Mouse (Mus musculus) CD8-positive naive resting alpha-beta T cell, adult 2 months (primary cell): ENCODE measurements at regions not wholly inside any gene's neighbourhood (a gene's known extent, or its start where the extent isn't known, plus 50 kb on each side); places are given as distances from the start of the nearest gene placed in this dataset.
A peak's percentile ranks its signal among the peaks of the same experiment; 100 is the strongest.

ENCODE experiments used
- DNase-seq, 2 experiments: peaks; one replicate each; pipeline ENCODE4 v3.0.0; 2022; ENCODE audit warnings: low read depth in 2 of 2, low spot score in 2 of 2

DNA sequence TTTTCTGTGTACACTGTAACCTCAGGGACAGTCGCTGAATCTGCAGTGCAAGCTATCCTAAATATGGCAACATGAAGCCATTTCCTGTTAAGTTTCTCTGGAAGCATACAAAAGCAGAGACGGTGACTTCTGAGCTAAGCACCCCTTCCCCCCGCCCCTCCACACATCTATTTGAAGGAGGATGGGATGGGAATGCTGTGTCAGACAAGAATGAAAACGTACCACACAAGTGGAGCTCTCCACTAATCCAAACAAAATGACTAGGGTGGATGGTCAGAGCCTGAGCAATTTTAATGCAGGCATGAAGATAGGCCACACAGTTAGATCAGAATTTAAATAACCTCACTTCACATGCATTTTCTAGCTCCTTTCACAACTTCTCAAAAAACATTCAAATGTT, 936.6 kb downstream of the Gsdmc2 start:
- DNase-seq = no peak

DNA sequence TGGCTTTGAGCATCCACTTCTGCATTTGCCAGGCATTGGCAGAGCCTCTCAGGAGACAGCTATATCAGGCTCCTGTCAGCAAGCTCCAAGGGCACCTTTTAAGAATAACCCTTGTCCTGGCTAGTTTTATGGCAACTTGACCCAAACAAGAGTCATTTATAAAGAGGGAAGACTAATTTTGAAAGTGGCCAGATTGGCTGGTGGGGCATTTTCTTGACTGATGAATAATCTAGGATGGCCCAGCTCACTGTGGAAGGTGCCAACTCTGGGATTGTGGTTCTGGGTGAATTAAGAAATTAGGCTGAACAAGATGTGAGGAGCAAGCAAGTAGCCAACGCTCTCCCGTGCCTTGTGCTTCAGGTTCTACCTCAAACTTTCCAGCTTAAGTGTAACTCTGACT, 937.8 kb downstream of the Gsdmc2 start:
- no peak for DNase-seq

DNA sequence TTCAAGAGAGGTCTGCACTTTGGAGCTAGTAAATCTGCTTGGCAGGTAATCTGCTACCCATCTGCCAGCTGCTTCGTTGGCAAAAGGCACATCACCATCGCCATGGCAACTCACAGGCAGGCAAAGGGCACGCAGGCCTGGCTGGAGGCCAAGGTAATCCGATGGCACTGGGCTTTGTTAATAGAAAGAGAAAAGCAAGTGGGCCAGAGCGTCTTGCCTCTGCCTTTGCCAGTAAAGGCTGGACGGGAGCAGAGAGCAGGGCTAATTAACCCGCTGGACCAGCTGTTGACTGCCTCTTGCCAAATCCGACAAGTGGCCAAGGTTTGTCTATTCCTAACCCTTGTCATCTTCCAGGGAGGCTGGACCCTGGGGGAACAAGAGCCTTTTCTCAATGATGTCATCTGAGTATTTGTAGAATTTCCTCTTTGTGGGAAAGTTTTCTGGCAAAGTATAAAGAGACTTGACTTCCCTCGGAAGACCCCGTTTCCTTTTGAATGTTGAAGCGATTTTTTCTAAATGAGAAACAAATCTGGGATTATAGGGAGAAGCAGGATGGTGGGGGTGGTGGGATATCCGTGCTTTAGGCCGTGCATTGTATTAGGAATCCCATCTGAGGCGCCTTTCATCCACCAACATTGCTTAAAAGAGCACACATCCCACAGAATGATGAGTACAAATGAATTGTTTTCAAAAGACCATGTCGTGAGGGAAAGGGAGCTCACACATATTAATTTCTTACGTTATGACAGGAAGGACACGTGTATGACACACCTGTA, 941.7 kb downstream of the Gsdmc2 start:
- DNase-seq = no peak

DNA sequence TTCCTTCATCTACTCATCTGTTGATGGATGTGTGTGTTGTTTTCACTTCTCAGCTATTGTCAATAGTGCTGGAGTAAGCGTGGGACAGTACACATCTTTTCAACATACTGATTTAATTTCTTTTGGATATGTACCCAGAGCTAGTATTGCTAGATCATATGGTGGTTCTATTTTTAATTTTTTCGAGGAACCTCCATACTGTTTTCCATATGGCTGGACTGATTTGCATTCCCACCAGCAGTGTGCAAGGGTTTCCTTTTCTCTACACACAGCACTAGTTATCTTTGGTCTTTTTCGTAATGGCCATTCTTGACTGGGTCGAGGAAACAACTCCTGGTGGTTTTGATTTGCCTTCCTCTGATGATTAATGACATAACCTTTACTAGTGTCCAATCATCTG, 943.0 kb downstream of the Gsdmc2 start:
- no peak for DNase-seq

DNA sequence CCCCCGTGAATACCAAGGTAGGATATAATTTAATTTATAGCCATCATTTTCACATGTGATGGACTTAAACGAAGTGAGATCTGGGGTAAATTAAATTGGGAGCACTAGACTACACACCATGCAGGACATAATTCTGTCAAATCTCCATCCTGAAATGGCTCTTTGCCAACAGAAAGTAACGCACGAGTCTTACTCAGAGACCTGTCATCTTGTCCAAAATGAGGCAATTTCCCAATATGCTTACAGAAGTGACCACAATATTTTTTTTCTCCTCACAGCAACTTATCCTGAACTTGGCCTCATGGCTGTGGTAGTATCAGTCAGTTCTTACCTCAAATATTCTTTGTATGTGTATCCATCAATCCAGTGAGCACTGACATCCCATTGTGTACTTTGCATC, 955.2 kb downstream of the Gsdmc2 start:
- DNase-seq = no peak

DNA sequence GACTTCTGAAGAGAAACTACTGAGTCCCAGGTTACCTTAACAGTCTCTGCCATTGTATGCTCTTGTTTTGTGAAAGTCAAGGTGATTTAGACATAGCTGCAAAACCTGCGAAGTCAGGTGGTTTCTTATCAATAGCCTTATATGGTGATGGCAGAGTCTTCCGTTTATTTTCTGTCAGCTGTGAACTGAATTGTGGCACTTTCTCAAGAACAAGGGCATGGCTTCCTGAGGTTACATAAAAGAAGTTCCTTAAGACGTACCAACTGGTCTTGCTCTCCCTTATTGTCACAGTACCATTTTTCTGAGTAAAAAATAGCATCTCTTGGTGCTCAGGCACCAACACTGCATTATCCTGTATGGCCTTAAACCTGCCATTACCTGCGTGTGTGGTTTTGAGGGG, 959.6 kb downstream of the Gsdmc2 start:
- no peak for DNase-seq

DNA sequence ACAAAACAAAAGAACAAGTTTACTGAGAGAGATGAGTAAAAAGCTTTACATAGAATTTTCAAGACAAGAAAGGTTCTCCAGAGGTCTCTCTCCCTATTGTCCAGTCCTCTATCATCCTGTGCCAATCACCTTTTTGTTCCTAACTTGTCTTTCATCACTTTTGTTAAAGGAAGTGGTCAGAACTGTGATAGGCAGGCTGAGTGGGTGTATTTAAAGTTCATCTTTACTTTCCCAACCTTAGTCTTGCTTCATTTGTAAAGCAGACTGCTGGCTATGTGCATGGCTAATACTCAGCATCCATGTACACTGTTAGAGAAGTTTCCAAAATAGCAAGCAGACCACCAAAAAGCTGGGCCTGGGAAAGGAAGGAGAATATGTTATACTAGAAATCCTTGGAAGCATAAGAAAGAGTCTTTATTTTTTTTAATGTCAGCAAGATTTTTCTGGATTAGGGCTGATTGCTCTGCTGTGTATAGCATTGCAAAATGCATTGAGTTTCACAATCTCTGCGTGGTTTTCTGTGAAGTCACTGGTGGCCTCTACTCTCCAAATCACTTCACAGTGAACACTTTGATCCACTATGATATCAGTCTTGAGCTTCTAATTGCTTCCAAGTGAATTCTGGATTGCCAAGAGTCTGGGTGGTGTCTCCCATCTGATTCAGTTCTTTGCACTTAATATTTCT, 973.8 kb downstream of the Gsdmc2 start:
- no peak for DNase-seq

DNA sequence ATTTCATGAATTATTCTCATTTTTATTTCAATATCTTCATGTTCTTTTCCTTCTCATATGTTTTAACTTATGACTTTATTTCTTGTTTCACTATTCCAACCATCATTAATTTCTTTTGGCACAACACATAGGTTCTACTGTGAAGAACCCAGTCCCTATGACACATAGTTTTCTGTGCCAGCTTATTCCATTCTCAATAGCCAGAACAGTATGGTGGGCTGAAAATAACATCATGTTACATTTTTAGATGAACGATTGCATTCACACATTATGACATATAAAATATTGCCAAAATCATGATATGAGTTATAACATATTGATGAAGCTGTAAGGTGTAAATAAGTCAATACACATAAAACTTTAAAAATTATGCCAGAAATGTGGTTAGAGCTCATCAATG, 982.4 kb downstream of the Gsdmc2 start:
- no peak for DNase-seq

DNA sequence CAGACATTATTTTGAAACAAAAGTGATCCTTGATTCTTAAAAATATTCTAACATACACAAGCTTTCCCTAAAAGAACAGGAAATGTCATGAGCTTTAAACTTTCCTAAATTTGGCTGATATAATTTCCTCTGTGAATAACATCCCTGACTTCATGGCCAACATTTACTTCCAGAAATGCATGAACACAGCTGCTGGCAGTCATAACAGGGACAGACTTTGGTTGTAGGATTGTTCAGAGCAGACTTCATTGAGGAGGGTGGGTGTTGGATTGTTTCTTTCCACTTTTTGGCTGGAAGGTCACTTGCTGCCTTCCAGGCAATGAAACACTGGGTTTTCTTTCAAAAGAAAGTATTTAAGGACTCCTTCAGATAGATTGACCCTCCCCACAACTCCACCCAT, 983.6 kb downstream of the Gsdmc2 start:
- no peak for DNase-seq

DNA sequence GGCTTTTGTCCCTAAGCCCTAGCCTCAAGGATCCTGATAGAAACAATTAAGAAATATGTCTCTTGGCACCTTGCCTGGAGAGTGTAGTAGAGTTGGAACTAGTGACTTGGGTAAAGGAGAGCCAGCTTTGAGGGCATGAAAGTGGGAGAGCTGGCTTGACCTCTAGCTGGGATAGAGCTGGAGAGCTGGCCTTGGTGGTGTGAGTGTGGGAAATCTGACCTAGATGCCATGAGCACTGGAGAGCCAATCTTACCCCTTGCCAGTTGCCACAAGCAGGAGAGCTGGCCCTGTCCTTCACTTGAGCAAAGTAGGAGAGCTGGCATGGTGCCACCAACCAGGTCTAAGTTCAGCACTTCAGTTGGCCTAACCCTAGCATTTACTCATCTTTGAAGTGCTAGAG, 995.7 kb downstream of the Gsdmc2 start:
- DNase-seq = no peak

DNA sequence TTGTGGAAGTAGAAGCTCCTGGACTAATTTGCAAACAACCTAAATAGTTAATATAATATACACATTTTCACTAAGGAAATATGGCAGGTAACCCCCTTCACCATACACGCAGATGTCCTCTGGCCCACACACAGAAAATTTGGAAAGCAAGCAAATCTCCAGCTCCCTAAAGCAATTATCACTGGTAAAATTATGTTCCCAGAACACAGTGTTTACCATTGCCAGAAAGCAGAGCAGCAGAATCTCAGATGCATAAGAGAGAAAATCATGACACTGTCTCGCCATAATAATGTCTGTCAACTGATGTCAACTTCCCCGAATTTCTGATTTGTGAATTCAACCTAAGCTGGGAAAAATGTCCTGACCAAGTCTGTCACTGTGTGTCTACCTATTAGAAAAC, 999.1 kb downstream of the Gsdmc2 start:
- DNase-seq = no peak

DNA sequence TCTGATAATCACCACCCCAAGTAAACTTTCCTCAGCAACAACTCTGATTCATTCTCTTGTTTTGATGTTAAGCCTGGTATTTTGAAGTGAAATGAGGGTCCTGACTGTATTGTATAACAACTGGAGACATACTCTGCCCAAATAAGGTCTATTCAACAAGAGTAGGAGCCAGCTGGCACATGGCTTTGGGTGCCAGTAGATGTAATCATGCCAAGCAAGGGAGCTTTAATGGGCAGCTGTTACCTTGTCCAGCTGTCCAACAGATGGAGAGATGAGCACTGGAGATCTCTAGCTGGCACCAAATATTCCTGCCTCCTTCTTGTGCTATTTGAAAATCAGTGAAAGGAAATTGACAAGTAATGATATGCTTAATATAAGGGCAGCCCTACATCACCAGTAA, 1019.4 kb downstream of the Gsdmc2 start:
- DNase-seq = no peak

DNA sequence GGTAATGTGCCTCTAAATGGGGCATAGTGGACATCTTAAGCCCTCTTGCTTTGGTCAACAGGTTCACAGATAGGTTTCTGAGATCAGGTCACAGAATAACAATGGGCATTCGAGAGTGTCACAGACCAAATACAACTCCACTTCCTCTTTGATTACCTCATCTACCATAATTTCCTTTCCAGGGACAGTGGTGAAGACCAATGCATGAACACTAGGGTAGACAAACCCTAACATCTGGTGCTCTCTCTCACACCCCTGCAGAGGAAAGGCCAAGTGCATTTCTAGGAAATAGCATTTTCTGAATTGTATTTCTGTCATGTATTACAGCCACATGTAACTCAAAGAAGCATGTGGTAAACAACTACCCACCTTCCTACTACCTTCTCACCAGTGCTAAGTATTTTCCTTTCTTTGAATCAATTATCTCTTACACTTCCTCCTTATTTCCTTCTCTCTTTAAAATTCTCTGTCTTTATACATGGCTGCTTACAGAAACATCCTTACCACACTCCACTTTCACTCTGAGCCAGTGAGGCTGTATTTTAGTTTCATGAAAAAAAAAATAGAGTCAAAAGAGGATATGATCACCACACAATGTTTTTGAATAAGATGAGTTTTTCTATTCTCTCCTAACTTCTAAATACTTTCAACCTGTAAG, 1021.0 kb downstream of the Gsdmc2 start:
- no peak for DNase-seq

DNA sequence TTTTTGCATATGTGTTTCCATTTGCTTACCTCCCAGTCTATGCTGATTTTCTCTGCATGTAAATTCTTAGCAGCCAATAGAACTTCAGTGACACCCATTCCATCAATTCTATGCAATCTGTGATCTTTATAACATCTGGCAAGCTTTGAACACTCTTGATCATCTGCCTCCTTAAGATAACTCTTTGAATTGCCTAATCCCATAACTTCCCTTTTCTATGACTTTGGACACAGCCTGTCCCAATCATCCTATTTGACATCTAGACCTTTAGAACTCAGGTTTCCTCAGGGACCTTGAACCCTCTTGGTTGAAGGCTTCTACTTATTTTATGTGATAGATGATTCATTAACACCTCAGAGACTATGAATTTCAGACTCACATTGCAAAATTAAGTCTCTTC, 1022.7 kb downstream of the Gsdmc2 start:
- no peak for DNase-seq

DNA sequence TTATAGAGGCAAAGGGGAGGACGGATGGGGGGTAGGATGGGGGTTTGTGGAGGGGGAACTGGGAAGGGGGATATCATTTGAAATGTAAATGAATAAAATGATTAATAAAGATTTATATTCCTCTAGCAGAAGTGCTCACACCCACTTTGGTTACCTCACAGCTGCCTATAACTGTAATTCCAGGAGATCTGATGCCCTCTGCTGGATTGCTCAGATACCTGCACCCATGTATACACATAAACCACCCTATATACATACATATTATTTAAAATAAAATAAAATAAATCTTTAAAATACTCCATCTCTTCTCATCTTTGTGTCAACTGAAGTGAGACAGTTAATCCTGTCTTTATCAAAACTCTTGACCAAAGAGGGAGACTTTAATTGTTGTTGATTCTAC, 1031.9 kb downstream of the Gsdmc2 start:
- DNase-seq = no peak

DNA sequence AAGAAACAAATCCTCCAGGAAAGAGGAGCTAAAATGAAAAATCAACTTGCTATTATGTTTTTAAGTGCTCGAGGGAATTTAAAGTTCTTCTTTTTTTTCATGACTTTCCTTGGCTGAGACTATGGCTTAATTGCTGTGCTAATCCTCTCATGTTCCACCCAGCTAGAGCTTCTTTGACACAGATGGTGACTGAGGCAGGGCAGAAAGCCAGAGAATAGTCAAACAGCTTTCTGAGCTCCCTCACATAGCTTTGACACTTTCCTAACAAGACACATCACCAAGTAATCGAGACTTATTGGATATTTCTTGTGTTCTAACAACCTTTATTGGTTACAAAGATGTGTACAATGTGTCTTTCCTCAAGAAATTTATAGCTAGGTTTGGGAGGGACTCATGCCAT, 1033.0 kb downstream of the Gsdmc2 start:
- no peak for DNase-seq

DNA sequence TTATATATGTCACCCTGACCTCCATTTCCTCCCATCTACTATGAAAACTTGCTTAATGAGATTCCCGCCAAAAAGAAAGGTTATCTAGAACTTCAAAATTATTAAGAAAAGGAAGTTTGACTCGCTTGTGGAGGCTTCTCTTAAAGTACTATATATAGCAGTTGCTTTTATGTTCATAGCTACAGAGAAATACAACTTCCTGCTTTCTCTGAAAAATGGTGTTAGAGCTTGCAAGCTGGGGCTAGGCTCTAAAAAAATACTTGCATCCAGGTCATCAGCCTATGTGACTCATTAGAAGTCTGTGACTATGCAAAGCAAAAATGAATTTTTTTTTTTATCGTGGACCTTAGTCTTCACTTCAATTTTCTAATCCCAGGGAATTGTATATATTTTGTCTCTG, 1035.7 kb downstream of the Gsdmc2 start:
- no peak for DNase-seq

DNA sequence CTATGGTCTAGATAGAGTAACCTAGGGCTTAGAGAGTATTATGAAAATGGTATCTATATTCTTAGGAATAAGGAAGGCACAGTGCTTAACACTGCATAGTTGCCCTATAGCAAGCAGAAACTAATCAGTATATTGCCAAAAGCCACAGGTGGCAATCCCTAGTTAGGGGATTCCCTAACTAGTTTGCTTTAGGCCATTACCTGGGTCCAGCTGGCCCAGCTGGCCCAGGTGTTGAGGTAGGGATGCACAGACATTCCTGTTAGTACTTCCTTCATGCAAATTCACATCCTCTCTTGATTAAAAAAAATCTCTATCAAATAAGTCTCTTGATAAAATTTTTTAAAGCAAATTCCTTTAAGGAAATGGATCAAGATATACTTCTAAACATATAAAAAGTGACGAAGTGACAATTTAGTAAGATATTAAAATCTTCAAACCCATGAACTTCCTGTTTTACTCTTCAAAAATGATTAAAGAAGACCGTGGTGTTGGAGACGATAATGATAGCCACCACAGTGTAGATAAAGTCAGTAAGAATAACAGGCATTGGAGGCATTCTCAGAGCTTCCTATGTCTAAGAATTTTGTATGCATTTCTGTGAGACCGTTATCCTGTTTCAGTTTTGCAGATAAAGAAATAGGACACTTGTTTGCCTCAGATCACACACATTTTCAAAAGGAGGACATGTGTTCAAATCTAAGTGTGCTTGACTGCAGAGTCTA, 1036.7 kb downstream of the Gsdmc2 start:
- no peak for DNase-seq

DNA sequence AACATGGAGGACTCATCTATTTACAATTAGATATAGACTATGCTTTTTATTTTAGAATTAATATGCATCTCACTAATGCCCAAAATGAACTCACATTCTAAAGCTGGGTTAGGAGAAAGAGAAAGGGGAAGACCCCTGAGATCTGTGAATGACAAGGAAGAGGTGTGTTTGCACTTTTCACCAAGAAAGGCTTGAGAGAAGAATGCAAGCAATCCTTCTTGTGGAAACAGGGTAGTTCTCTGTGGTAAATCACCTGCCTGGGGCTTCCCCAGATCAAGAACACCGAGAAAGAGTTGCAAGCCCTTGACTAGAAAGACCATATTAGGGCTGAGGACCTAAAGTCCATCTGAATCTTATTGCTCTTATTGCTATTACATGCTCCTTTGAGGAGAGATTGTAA, 1037.6 kb downstream of the Gsdmc2 start:
- DNase-seq = peak in 1 of 2 experiments; percentile 3

DNA sequence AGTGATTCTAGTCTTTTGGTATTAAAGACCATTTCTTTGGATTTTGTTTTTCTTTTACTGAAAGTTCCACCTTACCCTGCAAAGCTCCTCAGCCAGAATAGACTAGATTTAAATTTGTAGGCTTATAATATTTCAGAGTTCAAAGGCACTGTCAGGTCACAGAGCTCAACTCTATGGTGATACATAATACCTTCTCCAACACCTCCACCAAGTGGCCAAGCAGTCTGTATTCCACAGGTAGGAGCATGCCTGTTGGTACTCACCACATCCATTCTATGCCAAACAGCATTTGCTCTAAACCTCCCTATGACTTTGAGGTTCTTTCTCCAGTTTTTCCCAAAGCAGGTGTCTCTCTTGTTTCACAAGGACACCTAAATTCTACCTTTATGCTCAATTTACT, 1042.2 kb downstream of the Gsdmc2 start:
- DNase-seq = no peak

DNA sequence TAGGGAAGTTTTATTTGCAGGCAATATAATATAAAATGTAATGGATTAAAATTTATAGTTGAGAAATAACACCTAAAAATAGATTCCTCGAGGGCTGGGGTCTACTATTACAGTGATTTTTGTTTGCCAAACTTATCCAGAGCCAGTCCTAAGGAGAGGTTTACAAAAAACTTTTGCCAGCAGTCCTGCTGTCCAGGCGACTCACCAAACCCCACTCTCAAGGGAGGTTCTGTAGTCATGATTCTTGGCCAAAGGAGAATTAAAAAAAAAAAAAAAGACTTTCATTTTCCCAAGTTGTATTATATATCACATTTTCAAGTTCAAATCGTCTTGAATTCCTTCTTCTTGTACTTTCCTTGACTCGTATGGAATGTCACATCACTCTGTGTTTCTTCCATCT, 1046.2 kb downstream of the Gsdmc2 start:
- no peak for DNase-seq

DNA sequence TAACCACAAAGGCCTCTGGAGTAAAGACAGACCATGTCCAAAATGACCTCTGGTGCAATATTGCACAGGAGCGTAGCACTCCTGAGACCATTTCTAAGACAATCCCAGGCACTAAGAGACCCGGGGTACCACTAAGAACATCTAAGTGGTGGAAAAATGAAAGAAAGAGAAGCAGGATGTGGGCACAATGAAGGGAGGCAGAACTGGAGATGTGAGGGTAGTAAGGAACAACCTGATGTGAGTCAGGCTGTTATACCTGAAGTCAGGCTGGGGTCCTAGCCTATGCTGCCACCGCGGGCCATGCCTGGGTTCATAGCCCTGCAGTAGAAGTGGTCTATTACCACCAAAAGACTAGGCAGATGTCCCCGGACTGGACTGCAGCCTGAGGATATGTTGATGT, 1051.4 kb downstream of the Gsdmc2 start:
- no peak for DNase-seq
